Mouse (Mus musculus) MEL (cell line): ENCODE data around the gene 1600002K03Rik. TPM values are rescaled to one million over a fixed set of nuclear protein-coding genes. Genes with fewer than 3 reads are reported as not detected.

ENCODE experiments used
- DNase-seq: peaks from one replicate; pipeline ENCODE4 v3.0.0; 2011; ENCODE audit warnings: low read depth, low spot score
- H3K27ac ChIP-seq: 2 replicates; pipeline ENCODE4 v1.5.1; 2012; ENCODE audit warnings: low read depth, mild to moderate bottlenecking, control low read depth, low read length, moderate library complexity; ENCODE audit not compliant: control insufficient read depth
- H3K27me3 ChIP-seq, 2 experiments: fragments of 150-350 bp in 1 of 2; sonication (generic) in 1 of 2; 2 replicates each; pipeline ENCODE4 v1.6.1; 2012; ENCODE audit warnings: low read length in 2 of 2, mild to moderate bottlenecking in 2 of 2, improper control_type of control experiment in 1 of 2, moderate library complexity in 1 of 2; ENCODE audit not compliant: insufficient read depth in 2 of 2, control insufficient read depth in 1 of 2
- H3K36me3 ChIP-seq, 2 experiments: 2 replicates each; pipeline ENCODE4 v1.6.1; 2012 to 2014; ENCODE audit warnings: low read length in 2 of 2, improper control_type of control experiment in 1 of 2, inconsistent platforms in 1 of 2, mild to moderate bottlenecking in 1 of 2; ENCODE audit not compliant: insufficient read depth in 2 of 2, control insufficient read depth in 1 of 2
- H3K4me1 ChIP-seq, 2 experiments: fragments of 150-350 bp in 1 of 2; sonication (generic) in 1 of 2; 2 replicates each; pipeline ENCODE4 v1.6.1; 2012; ENCODE audit warnings: low read length in 2 of 2, improper control_type of control experiment in 1 of 2, mild to moderate bottlenecking in 1 of 2; ENCODE audit not compliant: insufficient read depth in 2 of 2, control insufficient read depth in 1 of 2
- H3K4me3 ChIP-seq, 2 experiments: fragments of 150-350 bp in 1 of 2; sonication (generic) in 1 of 2; 2 replicates each; pipeline ENCODE4 v1.5.1; 2012; ENCODE audit warnings: low read depth in 2 of 2, low read length in 2 of 2, mild to moderate bottlenecking in 2 of 2, moderate library complexity in 2 of 2, control low read depth in 1 of 2, improper control_type of control experiment in 1 of 2; ENCODE audit not compliant: control insufficient read depth in 1 of 2, insufficient read depth in 1 of 2
- H3K79me2 ChIP-seq: 2 replicates; pipeline ENCODE4 v1.6.1; 2012; ENCODE audit warnings: mild to moderate bottlenecking, low read length, moderate library complexity; ENCODE audit not compliant: control insufficient read depth, poor library complexity, insufficient read depth
- H3K9ac ChIP-seq: 2 replicates; pipeline ENCODE4 v1.6.1; 2012; ENCODE audit warnings: low read depth, mild to moderate bottlenecking, control low read depth, low read length, moderate library complexity; ENCODE audit not compliant: control insufficient read depth, poor library complexity, severe bottlenecking
- H3K9me3 ChIP-seq: fragments of 150-350 bp; sonication (generic); replicated peaks from 2 replicates; pipeline ENCODE4 v1.6.1; 2012; ENCODE audit warnings: mild to moderate bottlenecking, low read length, improper control_type of control experiment, moderate library complexity; ENCODE audit not compliant: insufficient read depth
- CHD2 ChIP-seq: IDR thresholded peaks from 2 replicates; pipeline ENCODE4 v1.6.1; 2011; ENCODE audit warnings: low read length, improper control_type of control experiment
- MYC ChIP-seq: IDR thresholded peaks from 2 replicates; pipeline ENCODE4 v1.6.1; 2011; ENCODE audit warnings: low read depth, mild to moderate bottlenecking, low read length, improper control_type of control experiment, moderate library complexity
- RAD21 ChIP-seq: IDR thresholded peaks from 2 replicates; pipeline ENCODE4 v1.6.1; 2011; ENCODE audit warnings: mild to moderate bottlenecking, low read depth, low read length, improper control_type of control experiment
- RCOR1 ChIP-seq: IDR thresholded peaks from 2 replicates; pipeline ENCODE4 v1.6.1; 2012; ENCODE audit warnings: low read depth, mild to moderate bottlenecking, inconsistent platforms, low read length, improper control_type of control experiment
- SMC3 ChIP-seq: IDR thresholded peaks from 2 replicates; pipeline ENCODE4 v1.6.1; 2011; ENCODE audit warnings: low read depth, low read length, improper control_type of control experiment
- TAL1 ChIP-seq: IDR thresholded peaks from 2 replicates; pipeline ENCODE4 v1.6.1; 2012; ENCODE audit warnings: mild to moderate bottlenecking, inconsistent platforms, low read length, moderate library complexity, mixed read lengths
- TCF12 ChIP-seq: IDR thresholded peaks from 2 replicates; pipeline ENCODE4 v1.6.1; 2014; ENCODE audit warnings: low read depth, mild to moderate bottlenecking, inconsistent platforms, low read length, improper control_type of control experiment, moderate library complexity
- USF2 ChIP-seq, 2 experiments: IDR thresholded peaks; 2 replicates each; pipeline ENCODE4 v1.6.1; 2011 to 2012; ENCODE audit warnings: improper control_type of control experiment in 2 of 2, low read length in 2 of 2, borderline replicate concordance in 1 of 2, inconsistent platforms in 1 of 2, low read depth in 1 of 2, mild to moderate bottlenecking in 1 of 2; ENCODE audit not compliant: insufficient read depth in 1 of 2
- polyA plus RNA-seq, 2 experiments: library from polyadenylated mRNA; stranded (reverse) in 1 of 2; unstranded in 1 of 2; fragments of >175 nt in 1 of 2; fragments of >200 nt in 1 of 2; gene quantifications; 2 replicates each; pipeline versions ENCODE4 v1.2.1 to v1.2.4; 2012; ENCODE audit warnings: low replicate concordance in 2 of 2, low read depth in 1 of 2; ENCODE audit not compliant: insufficient read length in 2 of 2, insufficient read depth in 1 of 2, missing spikeins in 1 of 2
- total RNA-seq: library from RNA; depleted of rRNA; stranded (reverse); fragments of 300-350 nt; gene quantifications from 2 replicates; pipeline ENCODE4 v1.2.3, GENCODE M21; 2012

The 1600002K03Rik gene
- total and polyA plus RNA-seq, 3 experiments: 11.4 to 16.9 TPM; not detected in 1

DNA sequence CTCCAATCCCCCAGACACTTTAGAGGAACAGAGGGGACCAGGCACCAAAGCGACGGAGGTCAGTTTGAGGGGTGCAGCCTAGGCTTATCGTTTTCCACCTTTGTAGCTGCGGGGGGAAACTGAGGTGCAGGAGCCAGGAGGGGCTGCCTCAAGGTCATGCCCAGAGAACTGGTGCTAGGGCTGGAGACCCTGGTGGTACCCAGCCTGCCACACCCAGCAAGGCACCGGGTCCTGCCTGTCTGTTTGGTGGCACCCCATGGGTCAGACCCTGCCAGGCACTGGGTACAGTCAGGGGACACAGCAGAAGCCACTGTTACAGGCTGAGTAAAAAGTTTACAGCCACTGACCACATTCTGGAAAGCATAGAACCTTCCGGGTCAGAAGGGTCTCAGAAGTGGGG is 7.5 kb downstream of the 1600002K03Rik start:
- Histone ChIP-seq H3K27me3 (peaks cover 9 to 12% of the 10 kb centered on the region in 2 experiments), H3K9ac (no peak overlapping the region), H3K4me3 (no peak overlapping the region)

DNA sequence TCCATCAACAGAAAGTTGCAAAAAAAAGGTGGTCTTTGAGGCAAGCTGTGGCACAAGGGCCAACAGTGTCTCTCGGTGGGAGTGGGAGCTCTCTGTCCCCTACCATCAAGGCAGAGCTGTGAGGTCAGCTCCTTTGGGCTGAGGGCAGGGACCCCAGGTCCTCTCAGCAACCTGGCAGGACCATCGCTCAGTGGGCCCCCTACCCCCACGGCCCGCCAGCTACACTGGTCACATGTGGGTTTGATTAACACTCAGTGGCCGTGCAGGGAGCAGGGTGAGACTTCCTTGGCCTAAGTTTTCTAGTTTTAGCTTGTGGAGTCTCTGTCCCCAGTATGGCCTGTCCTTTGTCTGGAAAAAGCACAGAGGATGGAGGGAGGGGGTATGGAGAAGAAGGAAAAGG is 8.1 kb downstream of the 1600002K03Rik start:
- no peak overlapping the region for H3K27ac ChIP-seq
- TF ChIP-seq USF2 (IDR thresholded peaks at IDR 0.05; ENCODE audit: borderline replicate concordance in 1 of 2, insufficient read depth in 1 of 2, low read depth in 1 of 2, low read length in 2 of 2) (no peak), SMC3 (no peak)
- no peak overlapping the region for H3K9ac ChIP-seq
- H3K4me3 ChIP-seq: no peak overlapping the region
- peaks cover 9 to 12% of the 10 kb centered on the region in 2 experiments for H3K27me3 ChIP-seq
- H3K9me3 ChIP-seq: no peaks in the 10 kb centered on the region
- no peaks in the 10 kb centered on the region for H3K79me2 ChIP-seq
- no peaks in the 10 kb centered on the region for H3K36me3 ChIP-seq
- DNase-seq: no peak
- H3K4me1 ChIP-seq: no peaks in the 10 kb centered on the region

More for the DNA sequence above, 7.5 kb downstream of the 1600002K03Rik start:
- no peaks in the 10 kb centered on the region for H3K36me3 ChIP-seq
- H3K9me3 ChIP-seq: no peaks in the 10 kb centered on the region
- no peak overlapping the region for H3K27ac ChIP-seq
- DNase-seq: no peak
- H3K79me2 ChIP-seq: no peaks in the 10 kb centered on the region
- TF ChIP-seq TCF12 (no peak), RAD21 (no peak)
- TF ChIP-seq, all 39 proteins: peak for 0
- no peaks in the 10 kb centered on the region for H3K4me1 ChIP-seq

DNA sequence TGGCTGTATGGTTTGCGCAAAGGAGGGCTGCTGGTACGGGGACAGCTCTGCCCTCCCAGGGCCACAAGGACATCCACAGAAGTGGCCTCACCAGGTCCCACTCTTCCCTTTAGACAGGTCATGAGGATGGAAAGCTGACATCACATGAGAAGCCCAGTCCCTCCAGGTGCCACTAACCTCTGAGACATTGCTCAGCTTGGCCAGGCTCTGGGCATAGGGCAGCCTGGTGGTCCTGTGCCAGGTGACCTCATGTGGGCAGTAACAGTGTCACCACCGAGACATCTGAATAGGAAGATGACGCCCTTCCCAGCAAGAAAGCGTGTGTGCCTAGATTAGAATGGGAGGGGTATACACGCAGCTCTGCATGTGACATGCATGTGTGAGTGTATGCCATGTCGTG is 9.8 kb downstream of the 1600002K03Rik start:
- no peak overlapping the region for H3K4me3 ChIP-seq
- no peaks in the 10 kb centered on the region for H3K9me3 ChIP-seq
- H3K27me3 ChIP-seq: peaks cover 9 to 12% of the 10 kb centered on the region in 2 experiments
- no peak for DNase-seq
- no peaks in the 10 kb centered on the region for H3K36me3 ChIP-seq
- no peak overlapping the region for H3K9ac ChIP-seq
- no peak overlapping the region for H3K27ac ChIP-seq
- H3K4me1 ChIP-seq: no peaks in the 10 kb centered on the region
- TF ChIP-seq CHD2 (no peak), TAL1 (no peak)
- H3K79me2 ChIP-seq: no peaks in the 10 kb centered on the region

DNA sequence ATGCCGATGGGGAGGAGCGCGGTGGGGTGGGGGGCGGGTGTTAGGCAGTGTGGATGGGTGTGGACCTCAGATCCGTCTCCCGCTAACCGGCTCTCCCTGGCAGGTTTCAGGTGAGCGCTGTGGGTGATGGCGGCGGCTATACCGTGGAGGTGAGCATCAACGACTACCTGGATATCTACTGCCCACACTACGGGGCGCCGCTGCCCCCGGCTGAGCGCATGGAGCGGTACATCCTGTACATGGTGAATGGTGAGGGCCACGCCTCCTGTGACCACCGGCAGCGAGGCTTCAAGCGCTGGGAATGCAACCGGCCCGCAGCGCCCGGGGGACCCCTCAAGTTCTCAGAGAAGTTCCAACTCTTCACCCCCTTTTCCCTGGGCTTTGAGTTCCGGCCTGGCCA is 13.9 kb downstream of the 1600002K03Rik start:
- Histone ChIP-seq H3K4me1 (no peaks in the 10 kb centered on the region), H3K27ac (no peak overlapping the region), H3K9me3 (no peaks in the 10 kb centered on the region)
- no peak for DNase-seq
- no peak for TF ChIP-seq MYC
- no peak for TF ChIP-seq RCOR1
- no peak for TF ChIP-seq SMC3
- TF ChIP-seq, all 39 proteins: peak for 0
- Histone ChIP-seq H3K36me3 (no peaks in the 10 kb centered on the region), H3K27me3 (no peaks in the 10 kb centered on the region), H3K9ac (no peak overlapping the region), H3K4me3 (no peak overlapping the region), H3K79me2 (no peaks in the 10 kb centered on the region)
